Mouse (Mus musculus) Muller cell, postnatal 12 days (primary cell): ENCODE measurements around the gene Nop2.

Source experiments
- DNase-seq: peaks from one replicate; pipeline ENCODE4 v3.0.0-alpha.2; 2015; ENCODE audit errors: inconsistent ontology term

Nop2 gene

GRCm38 (mm10) chr6:125131302-125132156, at the start of gene Nop2:
Gene Nop2 (plus strand): TSS chr6:125131909.
- peak; percentile 96 for DNase-seq

- no peak for DNase-seq
These were observed 48.8 kb upstream of the Nop2 start for GRCm38 (mm10) chr6:125082801-125083386.

DNA sequence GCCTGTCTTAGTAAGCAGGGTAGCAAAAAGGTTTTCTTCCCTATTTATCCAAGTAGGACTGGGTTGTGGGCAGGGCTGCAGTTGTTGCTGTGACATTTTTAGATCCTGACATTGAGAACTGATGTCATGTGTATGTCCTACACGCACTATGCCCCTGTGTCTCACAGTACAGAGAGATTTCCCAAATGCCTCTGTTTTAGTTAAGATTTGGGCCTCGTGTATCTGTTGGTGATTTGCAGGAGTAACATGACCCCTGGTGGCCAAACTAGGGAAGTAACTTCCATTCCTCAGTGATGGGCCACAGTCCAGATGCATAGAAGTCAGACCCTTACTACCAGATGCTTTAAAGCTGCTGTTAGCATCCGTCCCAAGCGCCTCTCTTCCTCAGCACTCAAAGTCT, 47.3 kb upstream of the Nop2 start:
- peak; percentile 51 for DNase-seq

DNA sequence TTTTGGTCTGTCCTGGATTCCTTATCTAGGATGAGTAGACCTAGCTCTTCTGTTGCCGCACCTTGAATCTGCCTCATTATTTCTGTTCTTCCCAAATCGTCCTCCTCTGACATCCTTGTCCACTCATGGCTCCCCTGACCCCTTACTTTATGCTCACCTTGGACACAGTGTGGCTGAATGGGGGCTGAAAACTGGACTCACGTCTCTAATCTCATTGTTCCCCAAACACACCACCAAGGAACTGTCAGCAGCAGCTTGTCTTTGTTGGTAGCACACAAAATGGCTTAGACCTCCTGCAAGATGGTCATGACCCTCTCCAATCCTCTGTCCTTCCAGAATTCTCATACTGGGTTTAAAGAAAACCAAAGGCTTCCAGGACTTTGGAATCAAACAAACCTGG, 43.8 kb upstream of the Nop2 start:
- no peak for DNase-seq

DNA sequence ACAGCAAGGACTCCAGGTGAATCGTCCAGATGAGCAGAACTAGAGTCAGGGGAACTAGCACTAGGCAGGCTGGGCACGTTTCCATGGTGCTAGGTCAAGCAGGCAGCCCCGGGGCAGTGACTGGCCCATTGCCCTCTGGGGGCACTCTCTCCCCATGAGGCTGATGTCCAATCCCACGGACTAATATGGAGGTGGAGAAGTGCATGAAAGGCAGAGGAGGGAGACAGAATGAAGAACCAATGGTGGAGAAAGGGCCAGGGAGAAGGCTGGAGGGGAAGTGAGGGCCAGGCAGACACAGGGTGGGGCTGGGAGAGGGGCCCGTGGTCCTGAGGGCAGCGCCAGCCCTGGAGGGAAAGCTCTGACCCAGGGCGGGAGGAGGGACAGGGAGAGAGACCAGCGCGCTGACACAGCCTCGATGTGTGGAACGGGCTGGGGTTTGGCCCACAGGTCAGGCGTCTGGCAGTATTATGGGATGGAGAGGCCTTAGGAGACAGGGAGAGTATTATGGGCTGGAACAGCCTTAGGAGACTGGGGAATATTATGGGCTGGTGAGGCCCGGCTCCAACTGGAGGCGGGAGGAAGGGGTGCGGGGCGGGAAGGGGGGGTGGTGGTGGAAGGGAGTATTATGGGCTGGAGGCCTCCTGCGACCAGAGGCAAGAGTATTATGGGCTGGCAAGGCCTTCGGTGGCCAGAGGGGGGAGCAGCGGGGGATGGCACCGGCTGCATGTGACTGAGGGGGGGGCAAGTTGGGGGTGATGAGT, 43.0 kb upstream of the Nop2 start:
- peak; percentile 85 for DNase-seq

- DNase-seq, result peak; percentile 89
These were observed 42.0 kb upstream of the Nop2 start for GRCm38 (mm10) chr6:125089521-125090321.

DNA sequence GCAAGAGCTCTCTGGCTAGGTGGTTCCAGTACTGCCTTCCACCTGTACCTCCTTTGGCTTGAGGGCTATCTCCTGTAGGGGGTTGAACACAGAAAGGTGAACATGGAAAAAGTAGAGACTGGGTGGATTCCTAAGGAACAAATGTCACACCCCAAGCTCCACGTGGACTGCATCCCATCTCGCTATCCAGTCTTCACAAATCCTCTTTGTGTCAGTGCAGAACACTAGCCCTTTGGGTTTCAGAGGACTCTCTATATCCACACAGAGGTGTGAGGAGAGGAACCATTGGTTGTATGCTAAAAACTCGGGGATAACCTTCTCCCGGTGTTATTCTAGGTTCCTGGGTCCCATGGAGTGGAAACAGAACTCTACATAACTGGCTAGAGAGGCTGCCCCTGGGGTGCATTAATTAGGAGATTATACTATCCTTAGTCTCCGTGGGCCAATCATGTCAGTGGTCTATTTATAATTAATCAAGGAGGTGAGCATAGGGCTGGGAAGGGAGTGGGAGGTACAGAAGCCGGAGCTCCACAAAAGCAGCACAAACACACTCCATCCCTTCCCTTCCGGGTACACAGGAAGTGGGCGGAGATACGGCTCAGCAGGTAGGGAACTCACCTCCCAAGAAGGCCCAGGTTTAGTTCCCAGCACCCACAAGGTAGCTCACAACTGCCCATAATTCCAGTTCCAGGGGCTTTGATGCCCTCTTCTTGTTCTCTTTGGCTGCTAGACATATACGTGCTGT, 41.2 kb upstream of the Nop2 start:
- no peak for DNase-seq

DNA sequence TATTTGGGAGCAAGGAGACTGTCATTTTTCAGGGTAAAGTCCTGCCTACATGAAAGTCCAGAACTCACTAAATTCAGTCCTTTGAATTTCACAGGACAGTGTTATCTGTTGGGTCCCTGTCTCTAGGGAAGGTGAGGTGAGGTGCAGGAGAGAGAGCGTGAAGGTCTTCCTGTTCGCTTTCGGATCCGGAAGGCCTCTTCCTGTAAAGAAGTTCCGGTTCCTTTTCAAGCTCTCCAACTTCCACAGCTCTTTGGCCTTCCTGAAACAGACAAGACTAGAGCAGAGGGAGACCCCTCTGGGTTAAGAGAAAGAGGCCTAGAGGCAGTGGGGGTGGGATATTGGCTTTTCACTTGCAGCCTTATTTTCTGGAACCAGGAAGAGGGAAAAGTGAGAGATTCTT, 39.3 kb upstream of the Nop2 start:
- no peak for DNase-seq

DNA sequence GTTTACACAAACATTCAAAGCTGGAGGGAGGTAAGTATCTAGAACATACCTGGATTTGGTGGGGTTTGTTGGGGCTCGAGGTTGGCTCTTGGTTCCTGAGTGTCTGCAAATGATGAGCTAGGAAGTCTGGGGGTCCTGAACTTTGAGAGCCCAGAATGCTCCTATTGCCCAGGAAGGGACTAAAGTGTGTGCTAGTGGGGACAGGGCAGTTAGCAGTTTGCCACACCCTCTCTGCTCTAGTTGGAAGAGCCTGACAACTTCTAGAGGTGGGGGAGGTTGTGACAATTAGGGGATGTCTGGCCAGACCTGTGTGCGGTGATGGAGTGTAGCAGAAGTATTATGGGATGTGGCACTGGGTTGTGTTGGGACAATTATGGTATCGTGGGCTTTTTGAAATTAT, 36.9 kb upstream of the Nop2 start:
- no peak for DNase-seq

DNA sequence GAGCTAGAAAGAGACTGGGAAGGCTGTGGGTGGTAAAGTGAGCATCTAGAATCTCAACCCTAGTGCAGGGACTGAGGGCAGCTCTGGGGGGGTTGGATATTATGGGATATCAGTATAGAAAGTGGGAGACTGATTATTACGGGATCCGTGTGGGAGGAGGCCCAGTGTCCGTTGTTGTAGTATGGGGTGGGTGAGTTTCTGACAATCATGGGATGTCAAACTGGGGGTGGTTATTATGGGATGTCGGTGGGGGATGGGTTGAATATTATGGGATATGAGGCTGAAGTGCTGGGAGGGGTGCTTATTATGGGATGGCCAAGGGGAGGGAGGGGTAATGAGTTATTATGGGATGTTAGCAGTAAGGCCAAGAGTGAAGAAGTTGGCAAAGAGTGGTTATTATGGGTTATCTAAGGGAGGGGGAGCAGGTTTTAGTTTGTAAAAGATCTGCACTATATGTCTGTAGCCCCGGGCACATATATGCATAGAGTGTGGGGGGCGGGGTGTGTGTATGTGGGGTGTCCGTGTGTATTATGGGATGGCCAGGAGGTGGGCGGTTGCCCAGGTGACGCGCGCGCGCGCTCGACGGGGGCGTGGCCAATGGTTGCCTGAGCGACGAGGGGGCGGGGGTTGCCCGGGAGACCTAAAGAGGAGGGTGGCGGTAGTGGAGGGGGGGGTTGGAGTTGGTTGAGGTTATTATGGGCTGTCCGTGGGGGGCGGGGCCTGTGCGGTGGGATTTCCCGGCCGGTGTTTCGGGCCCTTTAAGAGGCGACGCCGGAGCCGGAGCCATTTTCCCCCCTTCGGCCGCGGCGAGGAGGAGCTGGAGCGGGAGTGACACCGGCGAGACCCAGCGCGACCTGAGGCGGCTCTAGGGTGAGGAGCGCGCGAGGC, 36.1 kb upstream of the Nop2 start, which contains the start of gene Chd4:
Gene Chd4, plus strand, starts transcription at position 591 of the 888 bp plus-strand sequence.
- DNase-seq, result peak; percentile 98

- no peak for DNase-seq
These were observed 35.5 kb upstream of the Nop2 start for GRCm38 (mm10) chr6:125096279-125096596.

GRCm38 (mm10) chr6:125096597-125097345, 34.9 kb upstream of the Nop2 start:
- peak; percentile 76 for DNase-seq

DNA sequence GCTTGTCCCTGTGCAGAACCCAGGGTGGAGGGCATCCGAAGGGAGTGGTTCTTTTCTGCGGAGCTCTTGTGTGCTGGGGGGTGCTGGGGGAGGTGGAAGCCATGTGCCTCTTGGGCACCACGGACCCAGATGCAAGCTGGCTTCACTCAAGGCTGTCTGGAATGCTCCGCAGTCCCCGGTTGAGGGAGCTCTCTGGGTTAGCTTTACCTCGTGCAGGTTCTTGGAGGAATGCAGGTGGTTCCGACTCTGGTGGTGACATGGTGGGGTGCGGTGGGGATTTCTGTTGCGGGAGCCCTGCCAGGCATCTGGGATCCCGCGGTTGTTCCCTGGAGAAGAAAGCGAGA, 34.4 kb upstream of the Nop2 start:
- no peak for DNase-seq

GRCm38 (mm10) chr6:125097951-125098350, 33.8 kb upstream of the Nop2 start:
- DNase-seq, result no peak

DNA sequence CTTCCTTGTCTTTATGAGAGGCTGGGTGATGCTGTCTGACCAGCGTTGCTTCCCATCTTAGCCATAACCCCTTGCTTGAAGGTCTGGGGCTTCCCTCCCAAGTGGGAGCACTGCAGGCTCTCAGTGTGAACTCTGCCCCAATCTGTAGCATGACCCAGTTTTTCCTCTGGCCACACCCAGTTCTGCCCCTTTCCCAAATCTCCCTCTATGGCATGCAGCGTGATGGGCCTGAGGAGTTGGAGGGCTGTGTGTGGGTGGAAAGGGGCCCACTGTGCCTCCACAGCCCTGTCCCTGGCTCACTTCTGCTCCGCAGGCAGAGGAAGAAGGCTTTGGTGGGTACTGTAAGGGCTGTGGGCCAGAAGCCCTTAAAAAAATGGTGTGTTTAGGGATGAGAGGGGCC, 33.2 kb upstream of the Nop2 start:
- DNase-seq, result peak; percentile 44

- DNase-seq, result peak; percentile 79
These were observed 32.2 kb upstream of the Nop2 start for GRCm38 (mm10) chr6:125099421-125099971.

GRCm38 (mm10) chr6:125101444-125101843, 30.3 kb upstream of the Nop2 start:
- no peak for DNase-seq

GRCm38 (mm10) chr6:125104223-125104622, 27.5 kb upstream of the Nop2 start:
- DNase-seq, result no peak

DNA sequence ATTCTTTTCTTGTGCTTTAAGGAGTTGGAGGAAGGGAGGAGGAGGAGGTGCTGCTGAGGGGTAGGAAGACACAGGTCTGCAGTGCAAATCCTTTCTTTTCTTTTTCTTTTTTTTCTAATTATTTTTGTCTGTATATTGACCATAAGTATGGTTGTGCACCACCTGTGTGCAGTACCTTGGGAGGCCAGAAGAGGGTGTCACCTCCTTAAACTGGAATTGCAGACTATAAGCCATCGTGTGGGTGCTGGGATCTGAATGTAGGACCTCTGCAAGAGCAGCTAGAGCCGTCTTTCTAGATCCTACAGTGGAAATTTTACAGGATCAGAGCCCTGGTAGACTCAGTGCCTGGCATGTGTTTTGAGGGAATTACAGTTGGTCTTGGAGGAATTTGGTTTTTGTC, 24.0 kb upstream of the Nop2 start:
- no peak for DNase-seq
